Mouse (Mus musculus): ENCODE data around the gene Gm8439.
A peak's percentile ranks its signal among the peaks of the same experiment; 100 is the strongest.

Gene Gm8439

DNA sequence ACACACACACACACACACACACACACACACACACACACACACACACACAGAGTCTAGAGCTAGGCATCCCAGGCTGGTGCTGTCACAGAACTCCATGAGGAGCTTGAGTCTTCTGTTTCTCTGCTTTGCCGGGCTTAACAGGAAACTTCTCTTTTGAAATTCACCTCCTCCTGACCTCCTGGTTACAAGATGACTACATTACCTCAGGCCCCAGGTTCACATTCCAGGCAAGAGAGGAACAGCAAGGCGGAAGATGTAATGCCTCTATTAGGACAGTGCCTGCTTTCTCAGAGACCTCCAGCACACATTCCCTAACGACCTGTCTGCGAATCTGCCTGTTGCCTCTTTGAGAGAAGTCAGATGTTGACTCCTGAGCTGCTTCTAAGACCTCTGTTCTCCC lies at the start of gene Gm8439:
TSS of gene Gm8439 (plus strand) at position 301 of the 400 bp plus-strand sequence.
- no peak within 1 kb of the TSS for H3K4me3 ChIP-seq (replicated peaks; ENCODE audit: low read length)
- peaks cover 40% of the 10 kb centered on the region for H3K27me3 ChIP-seq (ENCODE audit: insufficient read depth, low read length)
- no peaks in the 10 kb centered on the region for H3K36me3 ChIP-seq (ENCODE audit: insufficient read depth, low read length)
- TF ChIP-seq CTCF (conservative IDR thresholded peaks at IDR 0.05; ENCODE audit: low read length): no peak
- no peak for TF ChIP-seq POU5F1 (IDR thresholded peaks at IDR 0.05; ENCODE audit: borderline replicate concordance, low read length)
- no peak for TF ChIP-seq NANOG (IDR thresholded peaks at IDR 0.05; ENCODE audit: borderline replicate concordance, low read length)
- peaks cover 33% of the 10 kb centered on the region for H3K9me3 ChIP-seq (ENCODE audit: low read length)
- peaks cover 8% of the 10 kb centered on the region; the same call in 1 of the 2 replicates for H3K4me1 ChIP-seq (replicated peaks; ENCODE audit: low read depth, low read length)

DNA sequence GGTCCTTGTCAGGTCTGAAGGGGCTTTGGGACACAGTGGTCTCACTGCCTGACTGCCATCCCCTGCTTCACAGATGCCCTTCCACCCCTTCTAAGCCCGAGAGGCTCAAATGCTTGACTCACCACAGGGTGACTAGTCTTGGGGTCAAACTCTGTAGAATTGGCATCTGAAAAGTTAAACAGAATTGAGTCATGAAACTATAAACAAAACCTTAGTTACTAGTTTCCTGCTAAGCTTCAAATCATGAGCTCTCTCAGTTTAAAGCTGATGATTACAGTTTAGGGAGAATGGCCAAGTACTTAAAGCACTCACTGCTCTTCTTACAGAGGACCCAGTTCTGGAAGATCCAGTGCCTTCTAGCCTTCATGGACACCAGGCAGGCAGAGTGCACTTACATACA lies 43.6 kb upstream of the Gm8439 start:
- H3K27me3 ChIP-seq (ENCODE audit: insufficient read depth, low read length): no peaks in the 10 kb centered on the region
- H3K4me3 ChIP-seq (replicated peaks; ENCODE audit: low read length): no peak overlapping the region
- peaks cover 9% of the 10 kb centered on the region for H3K4me1 ChIP-seq (replicated peaks; ENCODE audit: low read depth, low read length)
- no peaks in the 10 kb centered on the region for H3K9me3 ChIP-seq (ENCODE audit: low read length)
- no peak for TF ChIP-seq NANOG (IDR thresholded peaks at IDR 0.05; ENCODE audit: borderline replicate concordance, low read length)
- TF ChIP-seq POU5F1 (IDR thresholded peaks at IDR 0.05; ENCODE audit: borderline replicate concordance, low read length): no peak
- no peak for TF ChIP-seq CTCF (conservative IDR thresholded peaks at IDR 0.05; ENCODE audit: low read length)
- peaks cover 100% of the 10 kb centered on the region for H3K36me3 ChIP-seq (ENCODE audit: insufficient read depth, low read length)

DNA sequence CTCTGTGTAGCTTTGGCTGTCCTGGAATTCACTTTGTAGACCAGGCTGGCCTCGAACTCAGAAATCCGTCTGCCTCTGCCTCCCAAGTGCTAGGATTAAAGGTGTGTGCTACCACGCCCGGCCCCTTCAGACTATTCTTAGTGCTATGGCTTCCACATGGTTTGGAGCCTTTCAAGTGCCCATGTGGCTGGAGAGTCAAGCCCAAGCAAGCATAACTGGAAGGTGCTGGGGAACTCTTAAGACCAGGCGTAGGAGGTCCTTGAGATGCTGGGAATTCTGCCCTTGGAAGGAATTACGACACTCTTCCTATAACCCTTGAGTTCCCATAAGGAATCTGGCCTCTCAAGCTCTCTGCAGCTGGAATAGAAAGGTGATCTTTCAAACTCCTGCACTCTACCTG lies 32.0 kb upstream of the Gm8439 start:
- Histone ChIP-seq H3K4me1 (replicated peaks; ENCODE audit: low read depth, low read length) (peaks cover 9% of the 10 kb centered on the region), H3K27me3 (ENCODE audit: insufficient read depth, low read length) (no peaks in the 10 kb centered on the region), H3K9me3 (ENCODE audit: low read length) (no peaks in the 10 kb centered on the region), H3K36me3 (ENCODE audit: insufficient read depth, low read length) (peaks cover 98% of the 10 kb centered on the region), H3K4me3 (replicated peaks; ENCODE audit: low read length) (no peak overlapping the region)
- TF ChIP-seq NANOG (IDR thresholded peaks at IDR 0.05; ENCODE audit: borderline replicate concordance, low read length) (no peak), CTCF (conservative IDR thresholded peaks at IDR 0.05; ENCODE audit: low read length) (no peak), POU5F1 (IDR thresholded peaks at IDR 0.05; ENCODE audit: borderline replicate concordance, low read length) (no peak)

GRCm38 (mm10) chr4:120565726-120566125 lies 22.8 kb upstream of the Gm8439 start:
- TF ChIP-seq POU5F1 (IDR thresholded peaks at IDR 0.05; ENCODE audit: borderline replicate concordance, low read length) (no peak), CTCF (conservative IDR thresholded peaks at IDR 0.05; ENCODE audit: low read length) (no peak), NANOG (IDR thresholded peaks at IDR 0.05; ENCODE audit: borderline replicate concordance, low read length) (no peak)
- no peak overlapping the region for H3K4me3 ChIP-seq (replicated peaks; ENCODE audit: low read length)
- peaks cover 46% of the 10 kb centered on the region for H3K4me1 ChIP-seq (replicated peaks; ENCODE audit: low read depth, low read length)
- peaks cover 75% of the 10 kb centered on the region for H3K36me3 ChIP-seq (ENCODE audit: insufficient read depth, low read length)
- no peaks in the 10 kb centered on the region for H3K27me3 ChIP-seq (ENCODE audit: insufficient read depth, low read length)
- no peaks in the 10 kb centered on the region for H3K9me3 ChIP-seq (ENCODE audit: low read length)

DNA sequence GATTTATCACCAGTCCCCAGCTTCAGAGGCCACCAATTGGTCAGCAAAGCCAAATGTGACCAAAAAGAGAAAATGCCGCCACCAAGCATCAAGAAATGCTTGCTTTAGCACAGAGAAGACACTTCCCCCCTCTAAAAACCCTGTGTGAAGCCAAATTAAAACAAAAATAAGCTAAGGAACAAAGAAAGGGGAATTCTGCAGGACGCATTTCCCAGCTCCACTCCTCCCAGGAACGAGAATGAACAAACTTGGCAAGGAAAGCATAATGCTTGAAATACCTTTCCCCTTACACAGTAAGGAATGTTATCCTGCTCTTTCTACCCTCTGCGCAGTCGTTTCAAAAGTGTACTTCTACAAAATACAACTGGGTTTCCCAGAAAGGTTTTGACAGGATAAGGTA lies 20.5 kb upstream of the Gm8439 start:
- TF ChIP-seq CTCF (conservative IDR thresholded peaks at IDR 0.05; ENCODE audit: low read length) (no peak), NANOG (IDR thresholded peaks at IDR 0.05; ENCODE audit: borderline replicate concordance, low read length) (no peak), POU5F1 (IDR thresholded peaks at IDR 0.05; ENCODE audit: borderline replicate concordance, low read length) (no peak)
- H3K9me3 ChIP-seq (ENCODE audit: low read length): no peaks in the 10 kb centered on the region
- peaks cover 4% of the 10 kb centered on the region for H3K27me3 ChIP-seq (ENCODE audit: insufficient read depth, low read length)
- peaks cover 54% of the 10 kb centered on the region for H3K36me3 ChIP-seq (ENCODE audit: insufficient read depth, low read length)
- peaks cover 52% of the 10 kb centered on the region for H3K4me1 ChIP-seq (replicated peaks; ENCODE audit: low read depth, low read length)
- H3K4me3 ChIP-seq (replicated peaks; ENCODE audit: low read length): no peak overlapping the region

DNA sequence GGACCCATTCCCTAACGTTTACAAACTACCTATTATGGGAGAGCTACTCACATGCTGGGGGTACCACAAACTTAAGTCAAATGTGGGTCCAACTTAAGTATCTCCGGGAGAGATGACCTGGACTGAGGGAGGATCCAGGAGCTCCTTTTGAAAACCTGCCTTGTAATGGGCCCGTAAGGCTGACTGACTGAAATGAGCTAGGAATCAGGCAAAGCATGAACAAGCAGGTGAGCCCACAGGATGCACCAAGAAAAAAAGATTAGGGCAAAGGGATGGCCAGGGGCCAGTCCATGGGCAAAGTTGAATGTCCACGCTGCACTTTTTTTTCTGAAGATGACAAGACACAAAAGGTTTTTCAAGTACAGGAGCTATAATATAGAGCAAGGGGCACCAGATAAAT lies 19.5 kb upstream of the Gm8439 start:
- Histone ChIP-seq H3K36me3 (ENCODE audit: insufficient read depth, low read length) (peaks cover 43% of the 10 kb centered on the region), H3K4me3 (replicated peaks; ENCODE audit: low read length) (peak overlapping the region; percentile 92), H3K9me3 (ENCODE audit: low read length) (no peaks in the 10 kb centered on the region), H3K27me3 (ENCODE audit: insufficient read depth, low read length) (peaks cover 4% of the 10 kb centered on the region), H3K4me1 (replicated peaks; ENCODE audit: low read depth, low read length) (peaks cover 47% of the 10 kb centered on the region)
- no peak for TF ChIP-seq NANOG (IDR thresholded peaks at IDR 0.05; ENCODE audit: borderline replicate concordance, low read length)
- TF ChIP-seq POU5F1 (IDR thresholded peaks at IDR 0.05; ENCODE audit: borderline replicate concordance, low read length): no peak
- no peak for TF ChIP-seq CTCF (conservative IDR thresholded peaks at IDR 0.05; ENCODE audit: low read length)

GRCm38 (mm10) chr4:120569486-120570437 lies 18.8 kb upstream of the Gm8439 start, which contains the start of gene Ctps:
Gene Ctps, minus strand, starts transcription at chr4:120570276.
- peak within 1 kb of the TSS; percentile 92 for H3K4me3 ChIP-seq (replicated peaks; ENCODE audit: low read length)
- peaks cover 36% of the 10 kb centered on the region for H3K36me3 ChIP-seq (ENCODE audit: insufficient read depth, low read length)

DNA sequence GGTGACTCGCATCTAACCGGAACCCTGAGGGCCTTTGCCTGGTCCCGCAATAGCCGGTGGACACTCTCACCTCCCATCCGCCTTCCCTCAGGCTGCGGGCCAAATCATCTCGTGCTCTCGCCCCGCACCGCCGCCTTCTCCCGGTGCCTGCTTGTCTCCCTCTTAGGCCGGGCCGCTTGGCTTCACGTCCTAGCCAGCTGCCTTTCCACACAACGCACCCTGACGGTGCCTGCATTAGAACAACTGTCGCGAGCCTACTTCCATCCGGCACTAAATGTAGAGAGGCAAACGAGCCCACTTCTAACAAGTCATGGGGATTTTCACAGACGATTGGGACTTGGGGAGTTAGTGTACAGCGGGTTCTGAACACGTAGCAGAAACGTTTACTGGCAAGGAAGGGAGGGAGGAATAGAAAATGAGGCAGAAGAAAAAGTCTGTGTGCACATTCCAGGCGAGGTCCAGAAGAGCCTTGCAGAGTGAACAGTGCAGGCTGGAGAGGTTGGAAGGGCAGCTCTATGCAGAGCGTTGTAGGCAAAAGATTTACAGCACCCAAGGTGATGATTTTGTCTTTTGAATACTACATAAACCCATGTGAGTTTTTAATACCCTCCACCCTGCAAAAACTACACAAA lies 18.0 kb upstream of the Gm8439 start:
- H3K36me3 ChIP-seq (ENCODE audit: insufficient read depth, low read length): peaks cover 28% of the 10 kb centered on the region
- TF ChIP-seq CTCF (conservative IDR thresholded peaks at IDR 0.05; ENCODE audit: low read length) (no peak), NANOG (IDR thresholded peaks at IDR 0.05; ENCODE audit: borderline replicate concordance, low read length) (no peak), POU5F1 (IDR thresholded peaks at IDR 0.05; ENCODE audit: borderline replicate concordance, low read length) (no peak)
- H3K27me3 ChIP-seq (ENCODE audit: insufficient read depth, low read length): peaks cover 4% of the 10 kb centered on the region
- peaks cover 39% of the 10 kb centered on the region for H3K4me1 ChIP-seq (replicated peaks; ENCODE audit: low read depth, low read length)
- no peaks in the 10 kb centered on the region for H3K9me3 ChIP-seq (ENCODE audit: low read length)
- peak overlapping the region; percentile 92 for H3K4me3 ChIP-seq (replicated peaks; ENCODE audit: low read length)

More at GRCm38 (mm10) chr4:120569486-120570437, 18.8 kb upstream of the Gm8439 start, which contains the start of gene Ctps:
- no peak for TF ChIP-seq CTCF (conservative IDR thresholded peaks at IDR 0.05; ENCODE audit: low read length)
- TF ChIP-seq NANOG (IDR thresholded peaks at IDR 0.05; ENCODE audit: borderline replicate concordance, low read length): no peak
- TF ChIP-seq POU5F1 (IDR thresholded peaks at IDR 0.05; ENCODE audit: borderline replicate concordance, low read length): no peak
- H3K9me3 ChIP-seq (ENCODE audit: low read length): no peaks in the 10 kb centered on the region
- peaks cover 4% of the 10 kb centered on the region for H3K27me3 ChIP-seq (ENCODE audit: insufficient read depth, low read length)
- H3K4me1 ChIP-seq (replicated peaks; ENCODE audit: low read depth, low read length): peaks cover 42% of the 10 kb centered on the region

Data from E14TG2a.4 (cell line).